Mouse (Mus musculus): ENCODE measurements around the gene Izumo1. TPM values are rescaled to one million over a fixed set of nuclear protein-coding genes. Genes with fewer than 3 reads are reported as not detected.

Izumo1 gene
- polyA plus RNA-seq, 1 experiment from 2014 or later, result 0.17 TPM

DNA sequence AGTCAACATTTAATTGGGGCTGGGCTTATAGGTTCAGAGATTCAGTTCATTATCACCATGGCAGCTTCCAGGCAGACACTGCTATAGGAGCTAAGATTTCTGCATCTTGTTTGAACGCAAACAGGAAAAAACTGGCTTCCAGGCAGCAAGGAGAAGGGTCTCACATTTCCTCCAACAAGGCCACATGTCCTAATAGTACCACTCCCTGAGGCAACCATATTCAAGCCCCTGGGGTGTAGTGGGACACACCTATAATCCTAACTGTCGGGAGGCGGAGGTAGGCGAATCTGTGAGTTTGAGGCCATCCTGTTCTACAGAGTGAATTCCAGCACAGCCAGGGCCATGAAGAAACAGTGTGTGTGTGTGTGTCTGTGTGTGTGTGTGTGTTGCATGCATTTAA, 26.4 kb upstream of the Izumo1 start:
- 85% methylated on average over 4 of the region's 4 CpGs for WGBS
- no peak overlapping the region for H3K27ac ChIP-seq
- H3K4me2 ChIP-seq (ENCODE audit: low read length), result no peak overlapping the region
- H3K4me3 ChIP-seq (replicated peaks; ENCODE audit: low read depth, low read length), result no peak overlapping the region
- no peak for DNase-seq (ENCODE audit: low spot score)
- ATAC-seq (replicated peaks; ENCODE audit: low FRiP score, low read depth), result no peak
- H3K36me3 ChIP-seq (ENCODE audit: insufficient read depth, low read length), result no peaks in the 10 kb centered on the region
- H3K4me1 ChIP-seq (replicated peaks; ENCODE audit: insufficient read depth, low read length), result no peaks in the 10 kb centered on the region; the same call in 1 of the 2 replicates
- no peaks in the 10 kb centered on the region for H3K9me3 ChIP-seq (replicated peaks; ENCODE audit: low read length)
- no peak for TF ChIP-seq CTCF (IDR thresholded peaks at IDR 0.05; ENCODE audit: low read depth)
- H3K27me3 ChIP-seq (ENCODE audit: insufficient read depth, low read length), result no peaks in the 10 kb centered on the region
- no peak overlapping the region for H3K9ac ChIP-seq (ENCODE audit: low read depth, low read length)

DNA sequence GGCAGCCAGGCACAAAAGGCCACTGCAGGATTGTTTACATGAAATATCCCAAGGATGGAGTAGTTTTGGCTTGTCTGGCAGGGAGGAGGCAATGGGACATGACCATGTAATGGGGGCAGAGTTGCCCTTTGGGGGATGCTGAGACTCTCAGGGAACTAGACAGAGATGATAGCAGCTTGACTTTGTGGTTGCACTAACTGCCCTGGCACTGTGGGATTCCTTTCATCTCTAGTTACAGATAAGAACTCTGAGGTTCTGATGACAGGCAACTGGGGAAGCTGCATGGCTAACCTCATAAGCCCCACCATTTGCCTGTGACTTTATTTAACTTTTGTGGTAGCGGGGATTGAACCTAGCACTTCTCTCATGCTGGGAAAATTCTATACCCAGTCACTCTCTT, 25.5 kb upstream of the Izumo1 start:
- Histone ChIP-seq H3K27me3 (ENCODE audit: insufficient read depth, low read length) (no peaks in the 10 kb centered on the region), H3K36me3 (ENCODE audit: insufficient read depth, low read length) (no peaks in the 10 kb centered on the region), H3K27ac (no peak overlapping the region), H3K4me2 (ENCODE audit: low read length) (no peak overlapping the region), H3K9me3 (replicated peaks; ENCODE audit: low read length) (no peaks in the 10 kb centered on the region), H3K4me1 (replicated peaks; ENCODE audit: insufficient read depth, low read length) (no peaks in the 10 kb centered on the region; the same call in 1 of the 2 replicates), H3K4me3 (replicated peaks; ENCODE audit: low read depth, low read length) (no peak overlapping the region), H3K9ac (ENCODE audit: low read depth, low read length) (no peak overlapping the region)
- 97% methylated on average over 1 of the region's 1 CpGs for WGBS
- TF ChIP-seq CTCF (IDR thresholded peaks at IDR 0.05; ENCODE audit: low read depth), result no peak
- ATAC-seq (replicated peaks; ENCODE audit: low FRiP score, low read depth) (no peak), DNase-seq (ENCODE audit: low spot score) (no peak)

DNA sequence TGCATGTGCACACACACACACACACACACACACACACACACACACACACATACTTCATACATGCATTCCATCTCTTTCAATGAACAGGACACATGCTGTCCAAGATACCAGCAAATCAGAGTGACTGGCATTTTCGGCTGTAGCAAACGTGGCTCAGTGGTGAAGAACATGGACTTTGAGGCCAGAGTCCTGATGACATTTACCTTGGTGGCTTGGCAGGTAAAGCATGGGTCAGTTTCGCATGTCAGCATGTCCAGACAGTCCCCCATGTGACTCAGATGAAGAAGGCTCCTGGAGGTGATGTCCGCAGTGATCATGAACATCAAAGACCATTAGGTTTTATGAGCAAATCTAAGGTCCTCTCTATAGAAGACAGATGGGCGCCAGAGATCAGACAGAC, 24.6 kb upstream of the Izumo1 start:
- 88% methylated on average over 5 of the region's 5 CpGs for WGBS
- no peak for ATAC-seq (replicated peaks; ENCODE audit: low FRiP score, low read depth)
- H3K36me3 ChIP-seq (ENCODE audit: insufficient read depth, low read length), result no peaks in the 10 kb centered on the region
- DNase-seq (ENCODE audit: low spot score), result no peak
- no peak overlapping the region for H3K9ac ChIP-seq (ENCODE audit: low read depth, low read length)
- H3K4me2 ChIP-seq (ENCODE audit: low read length), result no peak overlapping the region
- H3K4me3 ChIP-seq (replicated peaks; ENCODE audit: low read depth, low read length), result no peak overlapping the region
- H3K27ac ChIP-seq, result no peak overlapping the region
- no peaks in the 10 kb centered on the region for H3K27me3 ChIP-seq (ENCODE audit: insufficient read depth, low read length)
- no peak for TF ChIP-seq CTCF (IDR thresholded peaks at IDR 0.05; ENCODE audit: low read depth)
- no peaks in the 10 kb centered on the region; the same call in 1 of the 2 replicates for H3K4me1 ChIP-seq (replicated peaks; ENCODE audit: insufficient read depth, low read length)
- H3K9me3 ChIP-seq (replicated peaks; ENCODE audit: low read length), result no peaks in the 10 kb centered on the region

DNA sequence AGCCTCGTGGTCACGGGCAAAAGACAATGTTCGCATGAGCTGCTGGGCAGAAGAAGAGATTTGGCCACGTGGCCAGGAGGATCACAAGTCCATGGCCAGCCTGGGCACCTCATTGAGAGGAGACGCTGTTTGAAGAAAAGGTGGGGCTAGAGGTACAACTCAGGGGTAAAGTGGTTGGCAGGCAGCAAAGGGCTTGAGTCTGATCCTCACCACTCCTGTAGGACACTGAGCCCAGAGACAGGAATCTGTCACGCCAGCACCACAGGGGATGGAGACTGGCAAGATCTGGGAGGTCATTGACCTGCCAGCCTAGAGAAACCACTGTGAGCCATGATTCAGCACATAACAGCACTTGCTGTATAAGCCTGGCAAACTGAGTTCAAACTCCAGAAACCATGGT, 24.1 kb upstream of the Izumo1 start:
- DNase-seq (ENCODE audit: low spot score) (no peak), ATAC-seq (replicated peaks; ENCODE audit: low FRiP score, low read depth) (no peak)
- H3K4me2 ChIP-seq (ENCODE audit: low read length), result no peak overlapping the region
- no peaks in the 10 kb centered on the region for H3K36me3 ChIP-seq (ENCODE audit: insufficient read depth, low read length)
- no peak overlapping the region for H3K9ac ChIP-seq (ENCODE audit: low read depth, low read length)
- no peak for TF ChIP-seq CTCF (IDR thresholded peaks at IDR 0.05; ENCODE audit: low read depth)
- WGBS, result 90% methylated on average over 6 of the region's 6 CpGs
- H3K4me3 ChIP-seq (replicated peaks; ENCODE audit: low read depth, low read length), result no peak overlapping the region
- no peaks in the 10 kb centered on the region for H3K27me3 ChIP-seq (ENCODE audit: insufficient read depth, low read length)
- no peak overlapping the region for H3K27ac ChIP-seq
- no peaks in the 10 kb centered on the region for H3K9me3 ChIP-seq (replicated peaks; ENCODE audit: low read length)
- no peaks in the 10 kb centered on the region; the same call in 1 of the 2 replicates for H3K4me1 ChIP-seq (replicated peaks; ENCODE audit: insufficient read depth, low read length)

DNA sequence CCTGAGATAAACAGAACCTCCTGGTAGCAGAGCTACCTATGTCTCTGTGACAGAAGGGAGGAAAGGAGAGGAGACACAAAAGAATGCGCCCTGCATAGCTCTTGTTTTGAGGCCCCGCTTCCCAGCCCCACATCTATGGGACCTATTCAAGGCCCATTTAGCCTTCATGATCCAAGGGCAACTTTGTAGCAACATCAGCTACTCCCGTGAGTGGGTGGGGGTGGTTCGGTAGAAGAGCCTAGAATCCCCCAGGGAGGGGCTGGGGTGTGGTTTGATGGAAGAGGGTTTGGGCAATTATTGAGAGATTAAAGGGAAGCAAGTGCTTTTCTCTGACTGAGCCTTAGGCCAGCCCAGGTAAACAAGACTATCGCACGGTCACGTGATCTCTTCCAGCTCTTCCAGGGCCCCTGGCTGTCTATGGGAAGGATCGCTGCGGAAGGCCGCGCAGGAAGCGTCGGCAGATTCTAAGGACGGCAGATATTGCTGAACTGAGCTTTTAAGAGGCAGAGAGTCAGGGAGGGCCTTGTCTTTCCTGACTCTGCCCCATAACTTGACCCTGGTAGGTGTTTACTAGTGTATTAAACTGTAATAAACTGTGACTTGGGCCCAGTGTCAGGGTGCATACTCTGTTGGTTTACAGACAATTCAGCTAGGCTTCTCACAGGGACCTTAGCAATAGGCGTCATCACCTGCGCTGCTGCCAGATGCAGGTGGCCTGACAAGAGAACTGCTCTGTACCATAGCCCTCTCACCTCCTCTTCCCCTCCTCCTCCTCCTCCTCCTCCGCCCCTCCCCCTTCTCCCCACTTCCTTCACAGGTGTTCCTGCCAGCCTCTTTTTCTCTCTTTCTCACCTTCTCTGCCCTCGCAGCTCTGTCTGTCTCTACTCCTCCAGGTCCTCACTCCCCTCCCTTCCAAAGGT, 22.4 kb upstream of the Izumo1 start:
- Histone ChIP-seq H3K9ac (ENCODE audit: low read depth, low read length) (no peak overlapping the region), H3K9me3 (replicated peaks; ENCODE audit: low read length) (no peaks in the 10 kb centered on the region), H3K27ac (no peak overlapping the region), H3K36me3 (ENCODE audit: insufficient read depth, low read length) (no peaks in the 10 kb centered on the region), H3K4me2 (ENCODE audit: low read length) (no peak overlapping the region), H3K27me3 (ENCODE audit: insufficient read depth, low read length) (no peaks in the 10 kb centered on the region), H3K4me1 (replicated peaks; ENCODE audit: insufficient read depth, low read length) (no peaks in the 10 kb centered on the region; the same call in 1 of the 2 replicates), H3K4me3 (replicated peaks; ENCODE audit: low read depth, low read length) (no peak overlapping the region)
- 50% methylated on average over 18 of the region's 18 CpGs for WGBS
- no peak for DNase-seq (ENCODE audit: low spot score)
- no peak for ATAC-seq (replicated peaks; ENCODE audit: low FRiP score, low read depth)
- no peak for TF ChIP-seq CTCF (IDR thresholded peaks at IDR 0.05; ENCODE audit: low read depth)

DNA sequence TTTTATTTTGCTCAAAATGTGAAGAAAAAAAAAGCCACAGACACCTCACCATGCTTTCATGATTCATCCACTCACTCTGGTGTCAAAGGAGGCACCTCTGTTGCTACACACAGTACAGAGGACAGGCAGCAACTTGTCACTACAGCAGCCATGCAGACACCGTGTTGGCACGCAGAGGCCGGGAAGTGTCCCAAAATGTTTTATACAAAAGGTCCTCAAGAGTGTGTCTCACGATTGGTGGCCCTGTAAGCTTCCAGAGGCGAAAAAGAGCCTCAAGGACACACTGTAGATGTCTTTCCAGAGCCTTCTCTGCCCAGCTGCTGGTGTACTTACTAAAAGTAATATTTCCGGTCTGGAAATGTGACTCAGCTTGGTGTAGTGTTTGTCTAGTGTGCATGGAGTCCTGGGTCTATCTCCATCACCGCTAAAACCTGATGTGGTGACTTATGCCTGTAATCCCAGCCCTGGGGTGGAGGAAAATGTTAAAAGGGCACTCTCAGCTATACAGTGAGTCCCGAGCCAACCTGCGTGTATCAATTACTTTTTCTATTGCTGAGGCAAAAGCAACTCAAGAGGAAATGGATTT, 15.8 kb upstream of the Izumo1 start:
- no peak overlapping the region for H3K4me3 ChIP-seq (replicated peaks; ENCODE audit: low read depth, low read length)
- TF ChIP-seq CTCF (IDR thresholded peaks at IDR 0.05; ENCODE audit: low read depth), result no peak
- no peaks in the 10 kb centered on the region for H3K27me3 ChIP-seq (ENCODE audit: insufficient read depth, low read length)
- H3K9me3 ChIP-seq (replicated peaks; ENCODE audit: low read length), result no peaks in the 10 kb centered on the region
- ATAC-seq (replicated peaks; ENCODE audit: low FRiP score, low read depth) (no peak), DNase-seq (ENCODE audit: low spot score) (no peak)
- 67% methylated on average over 9 of the region's 9 CpGs for WGBS
- H3K36me3 ChIP-seq (ENCODE audit: insufficient read depth, low read length), result no peaks in the 10 kb centered on the region
- no peak overlapping the region for H3K27ac ChIP-seq
- H3K9ac ChIP-seq (ENCODE audit: low read depth, low read length), result no peak overlapping the region
- no peaks in the 10 kb centered on the region for H3K4me1 ChIP-seq (replicated peaks; ENCODE audit: insufficient read depth, low read length)
- no peak overlapping the region for H3K4me2 ChIP-seq (ENCODE audit: low read length)
